Mouse (Mus musculus) hindbrain, postnatal 0 days (tissue): ENCODE data around the gene Tmem246. TPM values are rescaled to one million over a fixed set of nuclear protein-coding genes. Genes with fewer than 3 reads are reported as not detected.

Experiments
- ATAC-seq: fragments of 200-750 bp; cut with Nextera tagmentation; 2 replicates; pipeline ENCODE4 v1.8.0; 2017; ENCODE audit warnings: mild to moderate bottlenecking, moderate TSS enrichment, moderate library complexity
- DNase-seq: peaks from one replicate; pipeline ENCODE4 v3.0.0-alpha.2; 2015; ENCODE audit warnings: low spot score
- H3K27ac ChIP-seq: fragments of 300-500 bp; sonication (generic); 2 replicates; pipeline ENCODE4 v1.5.1; 2014; ENCODE audit warnings: mild to moderate bottlenecking
- H3K27me3 ChIP-seq: fragments of 300-500 bp; sonication (generic); 2 replicates; pipeline ENCODE4 v1.6.1; 2014; ENCODE audit warnings: low read length, mixed read lengths; ENCODE audit not compliant: insufficient read depth
- H3K36me3 ChIP-seq: fragments of 300-500 bp; sonication (generic); 2 replicates; pipeline ENCODE4 v1.6.1; 2014; ENCODE audit warnings: low read length, mixed read lengths; ENCODE audit not compliant: insufficient read depth
- H3K4me1 ChIP-seq: fragments of 300-500 bp; sonication (generic); 2 replicates; pipeline ENCODE4 v1.6.1; 2014; ENCODE audit warnings: antibody characterized with exemption, low read length, mixed read lengths; ENCODE audit not compliant: insufficient read depth
- H3K4me2 ChIP-seq: fragments of 300-500 bp; sonication (generic); 2 replicates; pipeline ENCODE4 v1.6.1; 2014; ENCODE audit warnings: low read depth, mild to moderate bottlenecking, low read length, moderate library complexity, mixed read lengths
- H3K4me3 ChIP-seq: fragments of 300-500 bp; sonication (generic); 2 replicates; pipeline ENCODE4 v1.5.1; 2014; ENCODE audit warnings: low read length
- H3K9ac ChIP-seq: fragments of 300-500 bp; sonication (generic); replicated peaks from 2 replicates; pipeline ENCODE4 v1.6.1; 2014; ENCODE audit warnings: mild to moderate bottlenecking, low read length, moderate library complexity, mixed read lengths
- H3K9me3 ChIP-seq: fragments of 300-500 bp; sonication (generic); 2 replicates; pipeline ENCODE4 v1.6.1; 2016; ENCODE audit warnings: low read length, mixed read lengths
- CTCF ChIP-seq: IDR thresholded peaks from 2 replicates; pipeline ENCODE4 v1.5.1; 2016; ENCODE audit warnings: antibody characterized with exemption, control low read depth, low read depth
- WGBS: fragments of 180-500 bp; shearing (Covaris S2); extraction: QIAGEN DNeasy Blood & Tissue Kit; methylation state at CpG from one replicate; pipeline ENCODE4 v1.1.7; 2014; 5-methylcytosine and 5-hydroxymethylcytosine counted together
- polyA plus RNA-seq: library from polyadenylated mRNA; unstranded; fragments of >200 nt; fragmentation: Nextera tagmentation; extraction: Ambion mirVana; gene quantifications from 2 replicates; pipeline ENCODE4 v1.2.1, GENCODE M21; 2015
- total RNA-seq: library from RNA; depleted of rRNA; stranded (reverse); fragments of >200 nt; gene quantifications from 2 replicates; pipeline ENCODE4 v1.2.3, GENCODE M21; 2014

Gene Tmem246
- total and polyA plus RNA-seq, 2 experiments from 2014 or later = 158 to 191 TPM

- H3K4me2 ChIP-seq = 0 out of 2 replicates have a peak overlapping the region, but pooled peaks have one; percentile 7
- no peaks in the 10 kb centered on the region for H3K9me3 ChIP-seq
- DNase-seq (peak; percentile 36), ATAC-seq (no peak)
- 41% methylated on average over 14 of the region's 14 CpGs for WGBS
- peaks cover 7% of the 10 kb centered on the region; the same call in 1 of the 2 replicates for H3K36me3 ChIP-seq
- H3K27ac ChIP-seq = peak overlapping the region; percentile 26; the same call in 1 of the 2 replicates
- no peaks in the 10 kb centered on the region for H3K4me1 ChIP-seq
- TF ChIP-seq CTCF = no peak
- H3K9ac ChIP-seq = no peak overlapping the region
- no peaks in the 10 kb centered on the region for H3K27me3 ChIP-seq
- H3K4me3 ChIP-seq = no peak overlapping the region
Observed at GRCm38 (mm10) chr4:49583965-49584831, 13.5 kb downstream of the Tmem246 start.

DNA sequence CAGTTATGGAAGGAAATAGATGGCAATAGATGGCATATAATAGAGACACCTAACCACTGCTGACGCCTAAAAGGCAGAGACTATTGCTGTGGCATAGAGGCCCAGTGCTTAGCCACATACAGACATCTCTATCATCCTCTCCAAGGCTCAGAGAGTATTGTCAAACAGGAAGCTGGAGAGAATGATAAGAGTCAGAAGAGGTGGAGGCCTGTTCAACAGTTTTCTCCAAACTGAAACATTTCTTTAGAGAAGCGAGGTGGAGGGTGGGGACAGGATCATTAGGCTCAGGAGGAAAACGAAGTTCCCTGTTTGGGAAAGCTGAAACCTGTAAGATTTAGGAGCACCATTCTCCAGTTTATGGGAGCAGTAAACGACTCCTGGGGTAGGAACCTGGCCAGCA, 16.4 kb downstream of the Tmem246 start:
- H3K4me3 ChIP-seq = no peak overlapping the region
- WGBS = 77% methylated on average over 4 of the region's 4 CpGs
- no peak overlapping the region for H3K9ac ChIP-seq
- ATAC-seq (no peak), DNase-seq (no peak)
- H3K27ac ChIP-seq = no peak overlapping the region
- H3K27me3 ChIP-seq = no peaks in the 10 kb centered on the region
- TF ChIP-seq CTCF = no peak
- peaks cover 6% of the 10 kb centered on the region; the same call in 1 of the 2 replicates for H3K36me3 ChIP-seq
- no peak overlapping the region for H3K4me2 ChIP-seq
- H3K9me3 ChIP-seq = no peaks in the 10 kb centered on the region
- no peaks in the 10 kb centered on the region for H3K4me1 ChIP-seq

DNA sequence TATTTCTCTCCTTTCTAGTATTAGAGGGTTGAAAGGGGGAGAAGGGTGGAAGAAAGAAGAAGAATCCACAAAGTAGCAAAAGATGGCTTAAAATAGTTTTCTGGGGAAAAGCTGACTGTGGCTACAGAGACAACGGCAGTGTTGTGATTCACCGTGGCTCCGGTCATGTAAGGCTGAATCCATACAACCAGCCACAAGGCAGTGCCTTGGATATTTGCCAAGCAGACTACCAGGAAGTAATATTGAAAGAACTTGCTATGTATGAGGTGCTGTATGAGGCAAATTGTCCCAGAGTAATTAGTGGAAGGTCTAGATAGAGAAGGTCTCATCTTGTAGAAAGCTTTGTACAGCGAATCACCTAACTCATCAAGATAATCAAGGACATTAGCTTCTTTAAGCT, 25.5 kb downstream of the Tmem246 start:
- H3K36me3 ChIP-seq = no peaks in the 10 kb centered on the region
- no peak overlapping the region for H3K27ac ChIP-seq
- DNase-seq = no peak
- no peak overlapping the region for H3K4me2 ChIP-seq
- H3K9ac ChIP-seq = no peak overlapping the region
- no peaks in the 10 kb centered on the region for H3K9me3 ChIP-seq
- no peak overlapping the region for H3K4me3 ChIP-seq
- no peak for ATAC-seq
- TF ChIP-seq CTCF = no peak
- no peaks in the 10 kb centered on the region for H3K27me3 ChIP-seq
- 80% methylated on average over 4 of the region's 4 CpGs for WGBS
- no peaks in the 10 kb centered on the region for H3K4me1 ChIP-seq

- peak; percentile 85 for TF ChIP-seq CTCF
Observed at GRCm38 (mm10) chr4:49567613-49568012, 30.1 kb downstream of the Tmem246 start.

DNA sequence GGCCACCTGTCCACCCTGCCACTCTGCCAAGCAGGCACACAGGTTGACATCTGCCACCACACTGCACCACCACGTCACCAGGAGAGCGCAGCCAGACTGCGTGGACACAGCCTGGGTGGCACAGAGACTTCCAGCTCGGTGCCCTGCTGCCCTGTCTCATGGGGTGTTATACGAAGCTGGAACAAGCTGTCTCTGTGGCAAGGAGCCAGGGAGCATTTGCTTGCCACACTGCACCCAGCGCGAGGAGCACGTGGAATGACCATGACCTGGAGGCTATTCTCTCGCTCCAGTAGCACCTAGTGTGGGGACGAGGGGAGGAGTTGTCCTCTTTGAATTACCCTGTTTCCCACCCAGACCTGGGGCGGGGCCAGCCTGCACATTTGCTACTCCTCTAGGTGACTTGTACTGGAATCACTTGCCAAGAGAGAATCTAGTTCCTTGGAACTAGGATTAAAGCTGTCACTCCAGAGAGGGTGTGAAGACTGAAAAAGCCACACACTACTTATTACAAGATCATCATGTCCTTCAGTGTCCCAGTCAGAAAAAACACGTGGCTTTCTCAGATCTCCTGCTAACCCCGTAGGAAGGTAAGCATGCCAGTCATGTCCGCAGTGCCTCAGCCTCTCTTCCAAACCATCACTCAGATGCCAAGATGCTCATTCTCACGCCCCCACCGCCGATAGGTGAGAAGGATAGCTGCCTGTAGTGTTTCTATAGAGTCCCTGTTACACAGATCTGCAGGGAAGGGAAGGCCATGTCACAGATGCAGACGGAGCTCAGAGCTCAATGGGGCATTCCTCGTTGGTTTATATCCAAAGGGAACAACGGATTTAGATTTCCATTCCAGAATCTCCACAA, 37.5 kb downstream of the Tmem246 start:
- Histone ChIP-seq H3K27ac (peak overlapping the region; percentile 45; the same call in 1 of the 2 replicates), H3K9me3 (no peaks in the 10 kb centered on the region), H3K4me2 (peak overlapping the region; percentile 23), H3K27me3 (no peaks in the 10 kb centered on the region), H3K9ac (no peak overlapping the region), H3K4me1 (0 out of 2 replicates have a peak, but pooled peaks cover 6% of the 10 kb centered on the region), H3K4me3 (no peak overlapping the region), H3K36me3 (no peaks in the 10 kb centered on the region)
- ATAC-seq = peak; percentile 94
- peak; percentile 72 for DNase-seq
- no peak for TF ChIP-seq CTCF
- WGBS = 51% methylated on average over 20 of the region's 20 CpGs

More at GRCm38 (mm10) chr4:49567613-49568012, 30.1 kb downstream of the Tmem246 start:
- Histone ChIP-seq H3K4me1 (no peaks in the 10 kb centered on the region), H3K36me3 (no peaks in the 10 kb centered on the region), H3K4me3 (no peak overlapping the region), H3K27ac (no peak overlapping the region), H3K9me3 (no peaks in the 10 kb centered on the region), H3K9ac (no peak overlapping the region), H3K4me2 (no peak overlapping the region), H3K27me3 (no peaks in the 10 kb centered on the region)
- WGBS = 14% methylated on average over 3 of the region's 3 CpGs
- ATAC-seq = peak; percentile 69; the same call in 1 of the 2 replicates
- DNase-seq = peak; percentile 84

DNA sequence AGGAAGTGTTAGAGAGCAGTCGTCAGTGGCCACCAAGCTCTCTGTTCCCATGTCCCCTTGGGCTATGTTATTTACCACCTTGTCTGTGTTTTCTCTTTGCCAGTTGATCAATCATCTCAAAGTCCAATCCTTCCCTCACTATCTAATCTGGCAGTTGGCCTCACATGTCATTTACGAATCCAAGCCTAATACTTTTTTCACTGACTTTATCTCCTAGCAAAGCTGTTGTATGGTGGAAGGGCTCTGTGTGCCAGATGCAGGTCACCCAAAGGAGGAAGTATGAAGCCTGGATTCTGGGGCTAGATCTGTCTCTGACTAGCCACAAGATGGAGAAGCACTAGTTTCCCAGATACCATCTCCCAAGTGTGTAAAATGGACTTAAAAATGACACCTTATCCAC, 39.5 kb downstream of the Tmem246 start:
- DNase-seq (no peak), ATAC-seq (no peak)
- H3K9me3 ChIP-seq = no peaks in the 10 kb centered on the region
- no peaks in the 10 kb centered on the region for H3K36me3 ChIP-seq
- no peak for TF ChIP-seq CTCF
- H3K4me3 ChIP-seq = no peak overlapping the region
- no peak overlapping the region for H3K27ac ChIP-seq
- no peaks in the 10 kb centered on the region for H3K27me3 ChIP-seq
- WGBS = 92% methylated on average over 2 of the region's 2 CpGs
- no peak overlapping the region for H3K9ac ChIP-seq
- no peak overlapping the region for H3K4me2 ChIP-seq
- 0 out of 2 replicates have a peak, but pooled peaks cover 6% of the 10 kb centered on the region for H3K4me1 ChIP-seq
